Mouse (Mus musculus): ENCODE measurements around the gene Git2.

Gene Git2

DNA sequence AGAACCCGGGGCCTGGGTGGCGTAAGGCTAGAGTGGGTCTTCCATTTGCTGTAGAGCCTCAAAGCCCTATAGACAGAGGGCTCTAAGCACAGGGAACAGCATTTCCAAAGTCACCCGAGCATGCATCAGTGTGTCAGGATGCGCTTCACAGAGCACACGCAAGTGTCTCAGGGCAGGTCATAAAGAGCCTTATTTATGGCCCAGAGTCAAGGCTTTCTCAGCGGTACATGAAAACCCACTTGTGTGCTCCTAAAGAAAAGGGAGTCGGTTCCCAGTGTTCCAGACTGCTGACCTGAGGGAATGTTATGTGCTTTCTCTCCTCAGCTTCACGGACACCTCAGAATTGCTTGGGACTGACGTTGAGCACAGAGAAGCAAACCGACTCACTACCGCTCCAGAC, 54.5 kb downstream of the Git2 start:
- no peak for DNase-seq (ENCODE audit: low spot score in 2 of 2)

DNA sequence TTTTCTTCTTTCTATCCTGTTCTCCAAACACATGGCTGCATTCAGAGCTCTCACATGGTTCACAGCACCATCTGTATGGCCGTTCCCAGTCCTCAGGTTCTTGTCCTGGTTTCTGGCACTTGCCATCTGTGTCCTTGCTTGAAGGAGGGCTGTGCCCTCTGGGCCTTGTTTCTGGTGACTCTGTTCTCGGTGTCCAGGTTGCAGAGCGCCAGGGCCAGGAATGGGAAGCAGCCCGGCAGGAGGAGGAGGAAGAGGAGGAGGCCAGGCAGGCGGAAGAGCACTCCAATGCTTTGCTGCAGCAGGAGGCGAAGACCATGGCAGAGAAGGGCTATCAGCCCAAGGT, 55.4 kb downstream of the Git2 start:
- DNase-seq (ENCODE audit: low spot score in 2 of 2): no peak

DNA sequence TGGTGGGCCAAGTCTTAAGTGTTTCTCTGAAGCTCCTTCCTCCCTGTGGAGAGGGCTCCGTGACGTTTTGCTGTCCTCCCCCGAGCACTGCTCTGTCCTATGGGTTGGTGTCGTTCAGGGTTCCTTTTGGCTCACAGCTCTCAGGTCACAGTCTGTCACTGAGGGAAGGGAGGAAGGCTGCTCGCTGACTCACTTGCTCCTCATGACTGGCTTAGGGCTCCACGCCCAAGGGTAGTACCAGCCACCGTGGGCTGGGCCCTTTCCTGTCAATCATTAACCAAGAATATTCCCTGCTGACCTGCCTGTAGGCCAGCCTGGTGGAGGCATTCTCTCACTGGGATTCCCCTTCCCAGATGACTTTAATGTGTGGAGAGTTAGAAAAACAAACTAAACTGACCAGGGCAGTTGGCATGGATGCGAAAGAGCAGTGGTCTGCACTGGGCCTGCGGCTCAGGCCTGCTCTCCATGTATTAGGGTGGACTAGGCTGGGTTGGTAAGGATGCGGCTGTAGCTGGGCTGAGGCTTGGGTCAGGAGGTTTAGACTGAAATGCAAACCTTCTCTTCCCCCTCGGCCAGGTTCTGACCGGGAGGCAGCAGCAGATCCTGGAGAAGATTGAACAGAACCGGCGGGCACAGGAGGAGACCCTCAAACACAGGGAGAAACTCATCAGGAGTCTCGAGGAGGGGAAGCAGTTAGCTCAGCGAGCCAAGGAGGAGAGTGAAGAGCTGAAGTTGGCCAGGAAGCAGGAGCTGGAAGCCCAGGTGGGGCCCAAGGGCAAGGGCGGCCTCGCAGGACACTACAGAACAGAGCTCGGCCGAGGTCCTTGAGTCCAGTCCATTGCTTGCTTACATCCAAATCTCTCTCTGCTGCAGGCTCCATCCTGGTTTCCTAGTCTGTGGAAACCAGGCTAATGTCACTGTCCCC, 56.1 kb downstream of the Git2 start:
- no peak for DNase-seq (ENCODE audit: low spot score in 2 of 2)

DNA sequence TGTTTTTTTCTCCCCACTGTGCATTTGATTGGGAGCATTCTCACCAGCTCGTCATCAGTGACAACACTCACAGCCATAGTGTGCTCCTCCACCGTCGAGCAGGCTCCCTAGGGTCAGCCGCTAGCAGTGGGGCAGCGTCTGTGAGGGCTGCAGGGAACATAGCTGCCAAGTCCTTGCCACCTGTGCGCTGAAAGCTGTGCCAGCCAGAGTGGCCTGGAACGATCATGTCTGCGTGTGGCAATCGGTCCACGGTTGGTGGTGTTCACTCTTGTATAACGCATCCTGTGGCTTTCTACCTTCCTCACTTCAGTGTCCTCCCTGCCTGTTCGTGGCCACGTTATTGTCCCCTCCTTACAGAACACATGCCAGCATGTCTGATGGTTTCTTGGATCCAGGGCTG, 56.8 kb downstream of the Git2 start:
- DNase-seq (ENCODE audit: low spot score in 2 of 2): no peak

DNA sequence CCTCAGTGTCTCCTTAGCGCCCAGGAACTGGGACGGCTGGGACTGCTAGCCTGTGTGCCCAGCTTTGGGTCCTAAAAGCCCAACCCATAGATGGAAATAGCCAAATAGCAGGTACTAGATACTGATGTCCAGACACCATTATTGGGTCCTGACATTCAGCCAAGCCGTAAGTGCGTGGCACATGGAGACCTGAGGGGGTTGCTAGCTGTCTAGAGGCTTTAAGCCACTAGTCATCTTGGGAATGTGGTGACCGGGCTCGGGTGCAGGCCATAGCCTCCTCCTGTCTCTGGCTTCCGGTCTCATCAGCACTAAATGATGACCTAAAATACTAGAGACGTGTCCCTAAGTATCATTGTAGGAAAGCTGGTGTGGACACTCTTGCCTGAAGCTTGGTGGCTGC, 57.4 kb downstream of the Git2 start:
- no peak for DNase-seq (ENCODE audit: low spot score in 2 of 2)

DNA sequence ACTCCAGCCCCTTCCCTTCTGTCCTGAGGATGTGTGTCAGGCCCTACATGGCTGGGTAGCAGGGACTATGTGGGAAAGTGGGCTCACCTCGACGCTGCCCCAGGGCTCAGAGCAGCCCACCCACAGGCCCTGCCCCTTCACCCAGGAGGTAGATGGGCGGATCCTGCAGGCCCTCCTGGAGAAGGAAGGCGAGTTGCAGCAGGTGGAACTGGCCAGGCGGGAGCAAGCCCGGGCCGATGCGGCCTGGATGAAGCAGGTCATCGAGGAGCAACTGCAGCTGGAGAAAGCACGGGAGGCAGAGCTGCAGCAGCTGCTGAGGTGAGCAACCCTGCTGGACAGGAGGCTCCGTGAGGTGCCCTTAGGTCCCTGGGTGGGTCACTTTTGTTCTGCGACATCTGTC, 58.0 kb downstream of the Git2 start:
- no peak for DNase-seq (ENCODE audit: low spot score in 2 of 2)

DNA sequence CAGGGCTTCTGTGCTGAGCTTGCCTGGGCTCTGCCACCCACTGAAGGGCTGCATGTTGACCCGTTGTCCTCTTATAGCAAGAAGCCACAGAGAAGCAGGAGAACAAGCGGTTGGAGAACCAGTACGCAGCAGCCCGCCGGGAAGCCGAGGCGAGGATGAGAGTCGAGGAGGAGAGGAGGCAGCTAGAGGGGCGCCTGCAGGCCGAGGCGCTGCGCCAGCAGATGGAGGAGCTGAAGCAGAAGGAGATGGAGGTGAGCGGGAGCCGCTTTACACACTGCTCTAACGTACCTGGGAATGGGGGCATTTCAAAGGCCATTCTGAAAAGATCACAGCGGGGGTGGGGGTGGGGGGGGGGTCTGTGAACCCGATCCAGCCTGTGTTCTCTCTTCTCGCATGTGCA, 60.8 kb downstream of the Git2 start:
- DNase-seq (ENCODE audit: low spot score in 2 of 2): no peak

DNA sequence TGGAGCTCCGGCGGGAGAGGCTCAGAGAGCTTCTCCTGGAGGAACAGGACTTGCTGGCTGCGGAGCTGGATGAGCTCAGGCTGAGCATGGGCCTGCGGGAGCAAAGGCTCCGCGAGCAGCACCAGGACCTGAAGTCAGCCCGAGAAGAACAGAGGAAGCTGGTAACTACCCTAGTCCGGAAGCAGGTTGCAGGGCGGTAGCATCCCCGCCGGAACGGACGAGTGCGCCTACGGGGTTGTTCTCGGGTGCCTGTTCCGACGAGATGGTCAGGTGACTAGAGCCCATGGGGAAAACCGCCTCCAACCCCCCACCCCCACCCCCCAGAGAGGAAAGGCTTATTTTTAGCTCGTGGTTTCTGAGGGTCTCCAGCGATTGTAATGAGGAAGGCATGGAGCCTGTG, 66.0 kb downstream of the Git2 start:
- no peak for DNase-seq (ENCODE audit: low spot score in 2 of 2)

DNA sequence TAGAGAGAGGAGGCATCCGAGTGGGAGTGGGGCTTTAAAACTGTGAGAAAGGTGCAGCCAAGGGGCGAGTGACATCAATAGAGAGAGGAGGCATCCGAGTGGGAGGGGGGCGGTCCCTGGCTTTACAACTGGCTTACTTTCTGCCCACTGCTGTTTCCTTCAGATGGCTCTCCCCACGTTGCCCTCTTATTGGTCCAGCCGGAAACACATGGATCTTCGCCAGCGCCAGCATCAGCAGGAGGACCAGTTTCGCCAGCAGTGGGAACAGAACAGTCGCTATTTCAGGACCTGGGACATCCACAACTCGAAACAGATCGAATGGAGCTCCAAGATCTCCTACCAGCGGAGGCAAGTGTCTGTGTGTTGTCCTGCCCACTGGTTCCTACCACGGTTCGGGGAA, 66.8 kb downstream of the Git2 start:
- no peak for DNase-seq (ENCODE audit: low spot score in 2 of 2)

DNA sequence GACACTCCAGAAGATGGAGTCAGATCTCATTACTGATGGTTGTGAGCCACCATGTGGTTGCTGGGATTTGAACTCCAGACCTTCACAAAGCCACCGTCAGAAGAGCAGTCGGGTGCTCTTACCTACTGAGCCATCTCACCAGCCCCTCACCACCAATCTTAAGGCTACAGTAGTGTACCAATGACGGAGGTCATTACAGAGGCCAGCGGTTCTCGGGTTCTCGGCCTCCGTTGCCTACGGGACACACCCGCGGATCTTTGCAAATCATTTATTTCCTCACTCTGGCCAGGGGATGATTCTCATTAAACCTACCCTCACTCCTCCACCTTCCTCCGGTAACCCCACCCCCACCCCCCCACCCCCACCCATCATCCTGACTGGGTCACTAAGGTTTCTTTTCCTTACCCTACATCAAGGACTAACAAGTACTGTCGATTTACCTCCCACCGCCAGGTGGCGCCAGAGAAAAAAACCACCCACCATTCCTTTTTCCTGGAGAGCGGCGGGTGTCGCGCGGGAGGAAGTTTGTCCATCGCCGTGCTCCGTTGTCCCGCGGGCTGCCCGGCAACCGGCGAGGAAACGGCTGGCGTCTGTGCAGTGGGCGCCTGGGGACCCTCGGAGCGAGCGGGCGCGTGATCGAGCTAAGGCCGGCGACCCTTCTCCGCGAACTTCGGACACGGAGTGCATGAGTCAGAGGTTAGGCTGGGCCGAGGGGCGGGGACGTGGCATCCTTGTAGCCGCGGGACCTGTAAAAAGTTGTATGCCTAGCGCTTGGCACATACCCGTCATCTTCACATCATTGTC, 67.8 kb downstream of the Git2 start, which contains the start of gene Tchp:
Tchp (plus strand) TSS at position 496 of the 804 bp plus-strand sequence.
- peak; percentile 96 to 97 for DNase-seq (ENCODE audit: low spot score in 2 of 2)

DNA sequence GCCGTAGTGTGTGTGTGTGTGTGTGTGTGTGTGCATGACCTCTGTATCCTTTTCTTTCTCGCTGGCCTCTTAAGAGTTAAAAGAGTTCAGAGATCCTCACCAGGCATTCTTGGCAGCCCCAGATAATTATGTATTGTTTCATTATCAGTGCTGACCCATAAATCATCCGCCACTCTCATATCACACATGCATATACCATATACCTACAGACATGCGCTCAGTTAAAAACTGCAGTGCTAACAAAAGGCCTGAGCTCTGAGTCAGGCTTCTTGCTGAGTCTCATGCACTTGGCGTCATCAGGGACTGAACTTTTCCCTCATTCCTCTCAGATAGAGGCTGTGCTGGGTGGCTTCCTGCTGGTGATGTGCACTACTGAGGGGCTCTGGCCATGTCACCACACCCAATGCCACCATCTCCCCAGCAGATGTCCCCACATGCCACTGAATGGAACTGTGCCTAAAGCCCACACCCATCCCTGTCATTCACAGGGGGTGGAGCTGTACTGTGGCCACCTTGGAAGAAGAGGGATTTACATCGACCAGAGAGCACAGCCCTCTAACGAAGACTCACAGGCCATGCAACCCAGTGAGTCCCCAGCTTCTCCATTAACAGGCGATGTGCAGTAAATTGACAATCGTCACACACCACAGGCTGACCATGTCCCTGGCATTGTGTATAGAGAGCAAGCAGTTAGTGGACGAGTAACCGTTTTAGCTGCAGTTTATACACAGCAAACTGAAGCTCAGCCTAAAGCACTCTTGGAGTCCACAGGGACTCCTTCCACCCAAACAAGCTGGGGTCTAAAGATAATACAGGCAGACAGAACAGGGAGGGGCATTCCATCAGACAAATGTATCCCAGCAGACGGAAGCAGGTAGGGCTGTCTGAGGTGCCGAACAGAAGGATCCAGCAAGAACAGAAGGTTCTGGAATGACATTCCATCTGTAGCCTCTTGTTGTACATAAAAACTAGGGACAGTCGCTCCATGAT, 72.6 kb downstream of the Git2 start:
- DNase-seq (ENCODE audit: low spot score in 2 of 2): no peak

DNA sequence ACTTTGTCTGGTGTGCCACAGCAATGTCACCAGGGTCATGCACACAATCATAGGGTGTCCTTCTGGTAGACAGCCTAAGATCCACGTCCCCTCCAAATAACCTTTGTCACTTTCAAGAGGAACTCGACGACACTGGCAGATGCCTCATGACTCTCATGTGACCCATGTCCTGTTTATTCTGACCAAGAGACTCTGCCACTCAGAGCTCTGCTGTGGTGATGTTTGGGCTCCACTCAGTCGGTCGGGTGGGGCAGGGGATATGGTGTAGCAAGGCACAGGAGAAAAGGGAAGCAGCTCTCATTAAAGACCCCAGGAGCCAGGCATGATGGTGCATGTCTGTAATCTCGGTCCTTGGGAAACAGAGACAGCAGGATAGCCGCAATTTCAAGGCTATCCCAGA, 76.3 kb downstream of the Git2 start:
- DNase-seq (ENCODE audit: low spot score in 2 of 2): no peak

DNA sequence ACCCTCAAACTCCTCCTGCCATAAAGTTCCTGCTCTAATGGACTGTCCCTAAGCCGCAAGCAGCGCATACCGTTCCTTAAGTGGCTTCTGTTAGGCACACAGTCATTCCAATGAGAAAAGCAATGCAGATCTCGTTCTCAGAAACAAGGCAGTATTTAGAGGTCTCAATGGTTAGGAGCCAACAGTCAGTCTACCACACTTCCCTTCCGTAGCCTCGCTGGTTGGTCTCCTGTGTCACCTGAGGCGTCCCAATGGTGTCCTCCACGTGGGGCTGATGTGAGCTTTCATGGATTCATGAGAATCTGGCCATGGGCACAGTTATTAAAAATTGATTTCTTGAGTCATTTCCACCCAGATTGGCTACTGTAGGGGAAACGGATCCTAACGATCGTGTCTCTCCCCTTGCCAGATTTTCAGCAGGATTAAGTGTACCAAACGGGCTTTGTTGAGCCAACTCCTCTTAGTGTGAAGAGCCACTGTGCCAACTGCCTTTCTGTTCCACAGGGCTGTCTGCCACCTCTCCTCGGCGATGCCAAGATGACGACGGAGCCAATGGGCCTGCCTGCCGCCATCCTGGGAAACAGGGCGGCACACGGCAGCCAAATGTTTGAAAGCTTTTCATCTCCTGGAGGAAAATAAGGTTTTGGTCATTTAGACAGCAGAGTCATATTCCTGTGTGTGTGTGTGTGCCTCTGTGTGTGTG, 77.1 kb downstream of the Git2 start:
- DNase-seq (ENCODE audit: low spot score in 2 of 2): peak; percentile 92

DNA sequence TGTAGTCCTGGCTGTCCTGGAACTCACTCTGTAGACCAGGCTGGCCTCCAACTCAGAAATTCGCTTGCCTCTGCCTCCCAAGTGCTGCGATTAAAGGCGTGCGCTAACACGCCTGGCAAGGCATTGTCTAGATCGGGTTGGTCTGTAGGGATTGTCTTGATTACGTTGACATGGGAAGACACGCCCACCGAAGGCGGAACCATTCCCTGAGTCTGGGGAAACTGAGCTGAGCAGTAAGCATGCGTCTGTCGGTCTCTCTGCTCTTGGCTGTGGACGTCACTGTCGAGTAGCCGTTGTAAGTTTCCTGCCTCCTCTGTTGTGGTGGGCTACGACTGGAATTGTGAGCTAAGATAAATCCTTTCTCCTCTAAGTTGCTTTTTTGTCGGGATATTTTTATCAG, 78.4 kb downstream of the Git2 start:
- DNase-seq (ENCODE audit: low spot score in 2 of 2): no peak

DNA sequence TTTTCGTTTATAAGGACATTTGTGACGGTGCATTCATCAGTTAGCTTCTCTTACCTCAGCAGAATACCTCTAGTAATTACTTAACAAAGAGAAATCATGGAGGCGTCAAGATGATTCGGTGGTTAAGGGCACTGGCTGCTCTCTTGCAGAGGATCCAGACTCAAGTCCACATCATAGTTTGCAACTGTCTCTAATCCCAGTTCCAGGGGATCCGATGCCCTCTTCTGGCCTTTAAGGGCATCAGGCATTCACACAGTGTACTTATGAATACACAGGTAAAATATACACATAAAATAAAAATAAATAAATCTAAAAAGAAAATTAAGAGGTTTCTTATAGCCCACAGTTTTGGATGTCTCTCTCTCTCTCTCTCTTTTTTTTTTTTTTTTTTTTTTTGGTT, 79.5 kb downstream of the Git2 start:
- DNase-seq (ENCODE audit: low spot score in 2 of 2): no peak

DNA sequence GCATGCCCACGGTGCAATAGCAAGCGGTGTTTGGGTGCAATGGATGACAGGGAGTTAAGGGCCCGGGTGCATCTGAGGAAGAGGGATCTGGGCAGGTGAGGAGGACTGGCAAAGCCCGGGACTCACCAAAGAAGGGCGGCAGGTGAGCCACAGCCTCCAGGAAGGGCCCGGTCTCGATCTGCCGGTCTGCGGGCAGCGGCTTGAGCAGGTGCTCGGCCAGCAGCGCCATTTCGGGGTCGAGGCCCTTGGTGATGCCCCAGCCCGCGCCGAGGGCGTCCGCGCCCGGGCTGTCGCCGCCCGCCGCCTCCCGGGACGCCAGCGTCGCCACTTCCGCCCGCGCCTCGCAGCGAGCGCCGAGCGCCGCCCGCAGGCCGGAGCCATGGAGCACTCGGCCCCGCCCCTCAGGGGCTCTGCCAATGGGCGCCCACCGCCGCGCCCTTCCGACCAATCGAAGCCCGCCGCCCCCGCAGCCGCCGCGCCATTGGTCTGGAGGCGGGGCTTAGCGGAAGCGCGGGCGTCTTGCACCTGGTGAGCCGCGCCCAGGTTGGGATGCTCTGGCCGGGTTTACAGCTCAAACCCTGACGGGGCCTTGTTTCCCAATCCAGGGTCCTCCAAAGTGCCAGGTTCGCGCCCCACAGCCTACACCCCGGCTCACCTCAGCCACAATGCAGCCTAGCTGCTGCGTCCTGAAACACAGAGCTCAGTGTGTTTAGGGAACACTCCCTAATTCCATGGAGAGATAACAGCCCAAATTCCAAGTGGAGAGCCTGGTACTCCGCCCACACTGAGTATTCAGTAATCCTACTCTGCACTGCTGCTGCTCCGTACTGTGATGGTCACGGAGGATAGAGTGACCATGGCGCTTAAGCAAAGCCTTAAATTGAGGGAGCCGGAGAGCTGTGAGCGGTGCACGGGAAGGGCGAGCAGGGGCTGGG, 84.4 kb downstream of the Git2 start, which contains the start of gene Gltp:
Gltp (minus strand) TSS at position 352 of the 935 bp plus-strand sequence.
- peak; percentile 95 to 96 for DNase-seq (ENCODE audit: low spot score in 2 of 2)

DNA sequence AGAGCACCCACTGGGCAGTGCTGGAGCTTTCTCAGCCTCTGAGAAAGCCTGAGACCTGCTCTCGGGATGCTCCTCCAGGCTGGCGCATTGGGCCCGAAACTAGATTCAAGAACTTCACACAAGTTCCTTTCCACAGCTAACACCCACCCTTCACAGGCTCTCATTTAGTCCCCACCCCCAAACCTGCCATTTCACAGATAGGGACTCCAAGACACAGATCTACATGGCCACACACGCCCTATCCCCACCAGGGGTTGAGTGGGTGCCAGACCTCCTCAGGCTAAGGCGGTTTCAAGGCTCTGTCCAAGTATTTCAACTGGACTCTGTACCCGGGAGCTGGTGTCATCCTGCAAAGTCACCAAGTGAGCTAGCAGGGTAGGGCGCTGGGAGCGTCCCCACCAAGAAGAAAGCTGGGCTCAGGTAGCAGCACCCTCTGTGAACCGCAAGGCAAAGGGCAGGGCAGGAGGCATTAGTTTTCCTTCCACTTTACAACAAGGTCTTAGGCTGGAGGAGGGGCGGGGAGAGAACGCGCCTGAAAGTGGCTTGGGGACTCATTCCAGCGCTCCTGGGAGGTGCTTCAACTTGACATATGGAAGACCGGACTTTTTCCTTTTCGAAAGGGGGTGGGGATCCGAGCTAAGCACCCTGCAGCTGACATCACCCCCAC, 85.5 kb downstream of the Git2 start:
- no peak for DNase-seq (ENCODE audit: low spot score in 2 of 2)

DNA sequence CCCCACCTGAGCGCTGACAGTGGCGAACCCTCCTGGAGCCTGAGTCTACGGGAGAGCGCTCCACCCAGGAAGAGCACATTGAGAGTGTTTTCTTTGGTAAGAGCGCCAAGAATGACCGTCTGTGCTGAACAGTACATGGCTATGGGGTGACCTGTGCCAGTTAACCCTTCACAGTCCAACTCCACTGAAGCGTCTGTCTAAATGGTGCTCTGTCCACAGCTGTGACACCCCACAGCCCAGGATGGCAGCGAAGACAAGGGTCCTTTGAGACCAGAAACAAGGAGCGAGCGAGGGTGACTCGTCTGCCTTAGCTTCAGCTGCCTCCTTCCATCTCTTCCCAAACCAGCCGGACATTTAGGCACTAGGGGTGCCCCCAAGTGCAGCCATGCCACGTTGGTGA, 86.6 kb downstream of the Git2 start:
- peak; percentile 68 to 74 for DNase-seq (ENCODE audit: low spot score in 2 of 2)

DNA sequence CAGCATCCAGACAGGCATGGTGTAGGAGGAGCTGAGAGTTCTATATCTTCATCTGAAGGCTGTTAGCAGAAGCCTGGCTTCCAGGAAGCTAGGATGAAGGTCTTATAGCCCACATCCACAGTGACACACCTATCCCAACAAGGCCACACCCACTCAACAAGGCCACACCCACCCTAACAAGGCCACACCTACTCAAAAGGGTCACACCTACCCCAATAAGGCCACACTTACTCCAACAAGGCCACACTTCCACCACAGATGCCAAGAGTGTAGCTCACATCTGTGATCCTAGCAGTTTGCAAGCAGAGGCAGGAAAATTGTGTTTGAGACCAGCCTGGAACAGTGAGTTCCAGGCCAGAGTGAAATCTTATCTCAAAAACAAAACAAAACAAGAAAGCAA, 87.4 kb downstream of the Git2 start:
- no peak for DNase-seq (ENCODE audit: low spot score in 2 of 2)
